9 mouse cellular contexts compared by ENCODE assay signal in genomic region chr11:83303751-83304150, GRCm38 (mm10). TPM values are rescaled to one million over a fixed set of nuclear protein-coding genes. Genes with fewer than 3 reads are reported as not detected.
DNase-seq lines count a peak whose midpoint lies in the region; ATAC-seq lines count a peak whose summit lies in the region.
"Had no signal": no experiment of that assay in that cellular context is flagged by ENCODE, and none has a peak within 500 bp of the region (broad histone marks: within the 10 kb centered on the region; RNA-seq: fewer than 3 reads in every experiment).

No protein-coding gene starts in this region.

- 0 out of 2 replicates have a peak overlapping the region, but pooled peaks have one; percentile 38 for H3K9ac ChIP-seq in forebrain, embryonic 12.5 days
- peak overlapping the region; percentile 92 for H3K9ac ChIP-seq in midbrain, embryonic 12.5 days (replicated peaks)

- H3K4me1 ChIP-seq in forebrain, embryonic 12.5 days = peaks cover 25% of the 10 kb centered on the region
- peaks cover 18% of the 10 kb centered on the region for H3K4me1 ChIP-seq in midbrain, embryonic 12.5 days

- 64% methylated on average over 5 of the region's 5 CpGs for WGBS in forebrain, embryonic 12.5 days
- 70% methylated on average over 5 of the region's 5 CpGs for whole genome bisulfite sequencing in midbrain, embryonic 12.5 days

- H3K27ac ChIP-seq in forebrain, embryonic 12.5 days = no peak overlapping the region
- no peak overlapping the region for H3K27ac ChIP-seq in midbrain, embryonic 12.5 days (replicated peaks)

- peaks cover 7% of the 10 kb centered on the region for H3K36me3 ChIP-seq in forebrain, embryonic 12.5 days (replicated peaks)
- peaks cover 8% of the 10 kb centered on the region for H3K36me3 ChIP-seq in midbrain, embryonic 12.5 days

- no peaks in the 10 kb centered on the region for H3K9me3 ChIP-seq in forebrain, embryonic 12.5 days
- H3K9me3 ChIP-seq in midbrain, embryonic 12.5 days = no peaks in the 10 kb centered on the region

- H3K4me2 ChIP-seq in forebrain, embryonic 12.5 days = peak overlapping the region; percentile 72
- peak overlapping the region; percentile 69 for H3K4me2 ChIP-seq in midbrain, embryonic 12.5 days (replicated peaks)

- peak overlapping the region; percentile 88 for H3K4me3 ChIP-seq in forebrain, embryonic 12.5 days (replicated peaks)
- peak overlapping the region; percentile 75 for H3K4me3 ChIP-seq in midbrain, embryonic 12.5 days

- no peaks in the 10 kb centered on the region for H3K27me3 ChIP-seq in forebrain, embryonic 12.5 days
- H3K27me3 ChIP-seq in midbrain, embryonic 12.5 days = no peaks in the 10 kb centered on the region

- peak; percentile 53 to 59 for DNase-seq in right cerebral cortex, adult 2 months (ENCODE audit: low spot score in 2 of 2)
- DNase-seq in right cerebral cortex, postnatal 25 days = no peak
- DNase-seq in kidney, postnatal 10 days = peak; percentile 35
- DNase-seq in gastrocnemius, adult 8-10 months (ENCODE audit: low spot score in 2 of 2) = no peak

- ATAC-seq in forebrain, embryonic 12.5 days (ENCODE audit: low FRiP score) = no peak
- ATAC-seq in midbrain, embryonic 12.5 days (ENCODE audit: low FRiP score, low read depth) = no peak
- no peak for ATAC-seq in frontal cortex, adult (ENCODE audit: low TSS enrichment)
- no peak for ATAC-seq in megakaryocyte progenitor cell, adult 5-6 weeks (replicated peaks; ENCODE audit: poor library complexity)

RNA-seq across cellular contexts. Expression of gene Pex12, which starts 1.4 kb away (rescaled TPM):
- polyA plus RNA-seq in forebrain, embryonic 12.5 days (2016; fragmentation: Nextera tagmentation; extraction: Ambion mirVana) = 15.4 and 18.5 TPM in 2 replicates
- polyA plus RNA-seq in midbrain, embryonic 12.5 days (2016; fragmentation: Nextera tagmentation; extraction: Ambion mirVana) = 19.7 and 20.1 TPM in 2 replicates
- 10 to 100 TPM in 3 of 4 experiments, 1 to 10 TPM in 1; 9.2 to 17.1 (median 15.2) TPM for total RNA-seq in gastrocnemius, adult 8-10 months (2022)
- 12.8 and 13.0 TPM in 2 replicates for total RNA-seq in megakaryocyte progenitor cell, adult 5-6 weeks (2015)
- total RNA-seq in megakaryocyte progenitor cell, adult 5-6 weeks (2017) = 4.7 and 8.7 TPM in 2 replicates

RNA-seq across cellular contexts. Expression of gene Ap2b1, which starts 4.9 kb away (rescaled TPM):
- 95.7 and 110 TPM in 2 replicates for polyA plus RNA-seq in forebrain, embryonic 12.5 days (2016; fragmentation: Nextera tagmentation; extraction: Ambion mirVana)
- polyA plus RNA-seq in midbrain, embryonic 12.5 days (2016; fragmentation: Nextera tagmentation; extraction: Ambion mirVana) = 107 and 109 TPM in 2 replicates
- 10 to 100 TPM; 28.5 to 34.9 (median 32.6) TPM for total RNA-seq in gastrocnemius, adult 8-10 months (2022)
- total RNA-seq in megakaryocyte progenitor cell, adult 5-6 weeks (2015) = 52.4 and 58.5 TPM in 2 replicates
- total RNA-seq in megakaryocyte progenitor cell, adult 5-6 weeks (2017) = 51.3 and 67.6 TPM in 2 replicates

RNA-seq across cellular contexts. Expression of gene Slfn14, which starts 17.2 kb away (rescaled TPM):
- polyA plus RNA-seq in forebrain, embryonic 12.5 days (2016; fragmentation: Nextera tagmentation; extraction: Ambion mirVana) = 0.73 and 0.84 TPM in 2 replicates
- 0.55 and 0.83 TPM in 2 replicates for polyA plus RNA-seq in midbrain, embryonic 12.5 days (2016; fragmentation: Nextera tagmentation; extraction: Ambion mirVana)
- not detected for total RNA-seq in gastrocnemius, adult 8-10 months (2022)
- 0.24 TPM in 1 of 2 replicates, not detected in the other for total RNA-seq in megakaryocyte progenitor cell, adult 5-6 weeks (2015)
- total RNA-seq in megakaryocyte progenitor cell, adult 5-6 weeks (2017) = not detected in 2 replicates
- total RNA-seq: common myeloid progenitor, adult 5-6 weeks had no signal

Comparison
In these comparisons a context has a peak if more than half of its experiments do, and no peak if none do; other contexts are left out.
1. DNase-seq: peak in right cerebral cortex, adult 2 months (2 of 2) and kidney, postnatal 10 days (single experiment); none in right cerebral cortex, postnatal 25 days (single experiment) and gastrocnemius, adult 8-10 months (0 of 2).